Mouse (Mus musculus): ENCODE measurements around the gene Brd3.

- TF ChIP-seq CTCF (IDR thresholded peaks at IDR 0.05; ENCODE audit: low read depth, low read length) (no peak), POLR2A (IDR thresholded peaks at IDR 0.05; ENCODE audit: extremely low read depth, insufficient read depth, low read length) (no peak)
Measured at GRCm38 (mm10) chr2:27474621-27475484, 32.6 kb downstream of the Brd3 start.

All from liver, adult 2 months (tissue).